Mouse (Mus musculus) embryonic facial prominence, embryonic 15.5 days (tissue): ENCODE measurements around the gene Mdm1. TPM values are rescaled to one million over a fixed set of nuclear protein-coding genes. Genes with fewer than 3 reads are reported as not detected.

ENCODE experiments used
- ATAC-seq: fragments of 200-750 bp; cut with Nextera tagmentation; 2 replicates; pipeline ENCODE4 v1.8.0; 2017; ENCODE audit warnings: low read depth, moderate TSS enrichment; ENCODE audit not compliant: insufficient number of reproducible peaks, low FRiP score, low TSS enrichment
- H3K27ac ChIP-seq: fragments of 300-500 bp; sonication (generic); replicated peaks from 2 replicates; pipeline ENCODE4 v1.5.1; 2015; ENCODE audit warnings: mild to moderate bottlenecking, inconsistent platforms
- H3K27me3 ChIP-seq: fragments of 300-500 bp; sonication (generic); 2 replicates; pipeline ENCODE4 v1.6.1; 2015; ENCODE audit warnings: inconsistent platforms
- H3K36me3 ChIP-seq: fragments of 300-500 bp; sonication (generic); 2 replicates; pipeline ENCODE4 v1.6.1; 2015; ENCODE audit warnings: mild to moderate bottlenecking, inconsistent platforms
- H3K4me1 ChIP-seq: fragments of 300-500 bp; sonication (generic); 2 replicates; pipeline ENCODE4 v1.6.1; 2015; ENCODE audit warnings: inconsistent platforms
- H3K4me2 ChIP-seq: fragments of 300-500 bp; sonication (generic); replicated peaks from 2 replicates; pipeline ENCODE4 v1.6.1; 2015; ENCODE audit warnings: mild to moderate bottlenecking, inconsistent platforms
- H3K4me3 ChIP-seq: fragments of 300-500 bp; sonication (generic); replicated peaks from 2 replicates; pipeline ENCODE4 v1.5.1; 2015; ENCODE audit warnings: mild to moderate bottlenecking, inconsistent platforms
- H3K9ac ChIP-seq: fragments of 300-500 bp; sonication (generic); 2 replicates; pipeline ENCODE4 v1.6.1; 2015; ENCODE audit warnings: inconsistent platforms
- H3K9me3 ChIP-seq: fragments of 300-500 bp; sonication (generic); replicated peaks from 2 replicates; pipeline ENCODE4 v1.6.1; 2016; ENCODE audit warnings: inconsistent platforms
- WGBS: fragments of 180-500 bp; shearing (Covaris S2); methylation state at CpG from one replicate; pipeline ENCODE4 v1.1.7; 2015; 5-methylcytosine and 5-hydroxymethylcytosine counted together
- polyA plus RNA-seq: library from polyadenylated mRNA; unstranded; fragments of >200 nt; fragmentation: Nextera tagmentation; extraction: Ambion mirVana; gene quantifications from 2 replicates; pipeline ENCODE4 v1.2.1, GENCODE M21; 2015

Gene Mdm1
- 32.6 and 42.1 TPM in 2 replicates for polyA plus RNA-seq

GRCm38 (mm10) chr10:118141018-118141883 lies at the start of gene Mdm1:
Gene Mdm1 (plus strand): TSS chr10:118141811.
- peak within 1 kb of the TSS; percentile 55 for H3K9ac ChIP-seq
- H3K36me3 ChIP-seq: 0 out of 2 replicates have a peak, but pooled peaks cover under 1% of the 10 kb centered on the region
- no peaks in the 10 kb centered on the region for H3K27me3 ChIP-seq
- 5% methylated on average over 47 of the region's 47 CpGs for WGBS
- H3K9me3 ChIP-seq: no peaks in the 10 kb centered on the region
- H3K27ac ChIP-seq: peak within 1 kb of the TSS; percentile 48; the same call in 1 of the 2 replicates
- peak within 1 kb of the TSS; percentile 85 for H3K4me2 ChIP-seq
- ATAC-seq: peak; percentile 100
- peaks cover 14% of the 10 kb centered on the region for H3K4me1 ChIP-seq
- peak within 1 kb of the TSS; percentile 87 for H3K4me3 ChIP-seq

- no peaks in the 10 kb centered on the region for H3K9me3 ChIP-seq
- no peaks in the 10 kb centered on the region for H3K36me3 ChIP-seq
- no peak overlapping the region for H3K4me3 ChIP-seq
- H3K4me2 ChIP-seq: no peak overlapping the region
- WGBS: 62% methylated on average over 6 of the region's 6 CpGs
- H3K27ac ChIP-seq: peak overlapping the region; percentile 65; the same call in 1 of the 2 replicates
- no peak overlapping the region for H3K9ac ChIP-seq
- ATAC-seq: no peak
- H3K27me3 ChIP-seq: no peaks in the 10 kb centered on the region
- peaks cover 16% of the 10 kb centered on the region for H3K4me1 ChIP-seq
These were observed 48.9 kb upstream of the Mdm1 start for GRCm38 (mm10) chr10:118092745-118093144.

GRCm38 (mm10) chr10:118093728-118094127 lies 47.9 kb upstream of the Mdm1 start:
- no peak overlapping the region for H3K27ac ChIP-seq
- 53% methylated on average over 9 of the region's 9 CpGs for WGBS
- H3K27me3 ChIP-seq: no peaks in the 10 kb centered on the region
- H3K4me1 ChIP-seq: peaks cover 12% of the 10 kb centered on the region
- H3K4me3 ChIP-seq: no peak overlapping the region
- H3K9ac ChIP-seq: no peak overlapping the region
- H3K36me3 ChIP-seq: no peaks in the 10 kb centered on the region
- H3K4me2 ChIP-seq: no peak overlapping the region
- ATAC-seq: no peak
- no peaks in the 10 kb centered on the region for H3K9me3 ChIP-seq

- Histone ChIP-seq H3K9me3 (no peaks in the 10 kb centered on the region), H3K27me3 (no peaks in the 10 kb centered on the region), H3K9ac (no peak overlapping the region), H3K4me1 (peaks cover 12% of the 10 kb centered on the region), H3K27ac (no peak overlapping the region), H3K4me2 (no peak overlapping the region), H3K36me3 (no peaks in the 10 kb centered on the region), H3K4me3 (no peak overlapping the region)
- 83% methylated on average over 4 of the region's 4 CpGs for WGBS
- no peak for ATAC-seq
These were observed 46.8 kb upstream of the Mdm1 start for GRCm38 (mm10) chr10:118094853-118095252.

- Histone ChIP-seq H3K4me3 (no peak overlapping the region), H3K36me3 (no peaks in the 10 kb centered on the region), H3K27ac (no peak overlapping the region), H3K27me3 (no peaks in the 10 kb centered on the region), H3K4me2 (no peak overlapping the region), H3K4me1 (peaks cover 12% of the 10 kb centered on the region), H3K9me3 (no peaks in the 10 kb centered on the region), H3K9ac (no peak overlapping the region)
- ATAC-seq: no peak
- 76% methylated on average over 6 of the region's 6 CpGs for WGBS
These were observed 45.4 kb upstream of the Mdm1 start for GRCm38 (mm10) chr10:118096223-118096622.

- no peaks in the 10 kb centered on the region for H3K27me3 ChIP-seq
- no peak overlapping the region for H3K4me3 ChIP-seq
- no peak overlapping the region for H3K4me2 ChIP-seq
- H3K36me3 ChIP-seq: no peaks in the 10 kb centered on the region
- ATAC-seq: no peak
- H3K9me3 ChIP-seq: no peaks in the 10 kb centered on the region
- H3K4me1 ChIP-seq: peaks cover 2% of the 10 kb centered on the region; the same call in 1 of the 2 replicates
- 85% methylated on average over 3 of the region's 3 CpGs for WGBS
- H3K27ac ChIP-seq: no peak overlapping the region
- H3K9ac ChIP-seq: no peak overlapping the region
These were observed 43.7 kb upstream of the Mdm1 start for GRCm38 (mm10) chr10:118097898-118098297.

GRCm38 (mm10) chr10:118100570-118100969 lies 41.0 kb upstream of the Mdm1 start:
- no peaks in the 10 kb centered on the region for H3K9me3 ChIP-seq
- H3K36me3 ChIP-seq: no peaks in the 10 kb centered on the region
- 72% methylated on average over 5 of the region's 5 CpGs for WGBS
- H3K27ac ChIP-seq: no peak overlapping the region
- no peak for ATAC-seq
- no peak overlapping the region for H3K4me3 ChIP-seq
- no peaks in the 10 kb centered on the region for H3K27me3 ChIP-seq
- no peak overlapping the region for H3K9ac ChIP-seq
- H3K4me2 ChIP-seq: no peak overlapping the region
- no peaks in the 10 kb centered on the region for H3K4me1 ChIP-seq

GRCm38 (mm10) chr10:118101056-118101455 lies 40.6 kb upstream of the Mdm1 start:
- Histone ChIP-seq H3K9me3 (no peaks in the 10 kb centered on the region), H3K36me3 (no peaks in the 10 kb centered on the region), H3K27ac (no peak overlapping the region), H3K9ac (no peak overlapping the region), H3K4me2 (no peak overlapping the region), H3K27me3 (no peaks in the 10 kb centered on the region), H3K4me1 (no peaks in the 10 kb centered on the region), H3K4me3 (no peak overlapping the region)
- 84% methylated on average over 2 of the region's 2 CpGs for WGBS
- ATAC-seq: no peak

- Histone ChIP-seq H3K4me3 (peak overlapping the region; percentile 46), H3K4me2 (peak overlapping the region; percentile 72), H3K27ac (peak overlapping the region; percentile 71; the same call in 1 of the 2 replicates), H3K9ac (no peak overlapping the region), H3K27me3 (no peaks in the 10 kb centered on the region), H3K4me1 (no peaks in the 10 kb centered on the region), H3K36me3 (no peaks in the 10 kb centered on the region), H3K9me3 (no peaks in the 10 kb centered on the region)
- under 1% methylated on average over 20 of the region's 20 CpGs for WGBS
- peak; percentile 94 for ATAC-seq
These were observed 38.5 kb upstream of the Mdm1 start for GRCm38 (mm10) chr10:118103020-118103666.

GRCm38 (mm10) chr10:118103906-118104305 lies 37.7 kb upstream of the Mdm1 start:
- Histone ChIP-seq H3K4me1 (no peaks in the 10 kb centered on the region), H3K4me2 (no peak overlapping the region), H3K36me3 (no peaks in the 10 kb centered on the region), H3K27me3 (no peaks in the 10 kb centered on the region), H3K9ac (no peak overlapping the region), H3K9me3 (no peaks in the 10 kb centered on the region), H3K27ac (no peak overlapping the region), H3K4me3 (no peak overlapping the region)
- ATAC-seq: no peak
- 78% methylated on average over 10 of the region's 10 CpGs for WGBS

GRCm38 (mm10) chr10:118107031-118107430 lies 34.6 kb upstream of the Mdm1 start:
- Histone ChIP-seq H3K4me2 (no peak overlapping the region), H3K9ac (no peak overlapping the region), H3K27me3 (no peaks in the 10 kb centered on the region), H3K9me3 (no peaks in the 10 kb centered on the region), H3K4me1 (0 out of 2 replicates have a peak, but pooled peaks cover 4% of the 10 kb centered on the region), H3K36me3 (no peaks in the 10 kb centered on the region), H3K27ac (no peak overlapping the region), H3K4me3 (no peak overlapping the region)
- 82% methylated on average over 9 of the region's 9 CpGs for WGBS
- ATAC-seq: no peak
